Mouse (Mus musculus) hindbrain, embryonic 16.5 days (tissue): ENCODE measurements around the gene Ryr1. TPM values are rescaled to one million over a fixed set of nuclear protein-coding genes. Genes with fewer than 3 reads are reported as not detected.
"Not testable (repeated sequence)": the region's sequence is repeated elsewhere in the genome, so short reads cannot be mapped to it uniquely, and the experiment has no call there.

Experiments
- ATAC-seq: fragments of 200-750 bp; cut with Nextera tagmentation; 2 replicates; pipeline ENCODE4 v1.8.0; 2017; ENCODE audit warnings: moderate TSS enrichment, moderate library complexity
- H3K27ac ChIP-seq: fragments of 300-500 bp; sonication (generic); 2 replicates; pipeline ENCODE4 v1.5.1; 2014; ENCODE audit warnings: low read depth, mild to moderate bottlenecking, control low read depth, low read length, moderate library complexity
- H3K27me3 ChIP-seq: fragments of 300-500 bp; sonication (generic); replicated peaks from 2 replicates; pipeline ENCODE4 v1.6.1; 2014; ENCODE audit warnings: low read length; ENCODE audit not compliant: control insufficient read depth, insufficient read depth
- H3K36me3 ChIP-seq: fragments of 300-500 bp; sonication (generic); 2 replicates; pipeline ENCODE4 v1.6.1; 2014; ENCODE audit warnings: mild to moderate bottlenecking, low read length, moderate library complexity, mixed read lengths; ENCODE audit not compliant: control insufficient read depth, insufficient read depth
- H3K4me1 ChIP-seq: fragments of 300-500 bp; sonication (generic); 2 replicates; pipeline ENCODE4 v1.6.1; 2014; ENCODE audit warnings: low read depth, low read length; ENCODE audit not compliant: control insufficient read depth, insufficient read depth
- H3K4me2 ChIP-seq: fragments of 300-500 bp; sonication (generic); 2 replicates; pipeline ENCODE4 v1.6.1; 2014; ENCODE audit warnings: mild to moderate bottlenecking, low read length, control low read depth, moderate library complexity
- H3K4me3 ChIP-seq: fragments of 300-500 bp; sonication (generic); 2 replicates; pipeline ENCODE4 v1.5.1; 2014; ENCODE audit warnings: mild to moderate bottlenecking, low read length, control low read depth, moderate library complexity
- H3K9ac ChIP-seq: fragments of 300-500 bp; sonication (generic); 2 replicates; pipeline ENCODE4 v1.6.1; 2014; ENCODE audit warnings: low read depth, mild to moderate bottlenecking, control low read depth, low read length, moderate library complexity
- H3K9me3 ChIP-seq: fragments of 300-500 bp; sonication (generic); 2 replicates; pipeline ENCODE4 v1.6.1; 2014; ENCODE audit warnings: mild to moderate bottlenecking, low read length, moderate library complexity; ENCODE audit not compliant: control insufficient read depth
- WGBS: fragments of 180-500 bp; shearing (Covaris S2); extraction: QIAGEN DNeasy Blood & Tissue Kit; methylation state at CpG from one replicate; pipeline ENCODE4 v1.1.7; 2014; 5-methylcytosine and 5-hydroxymethylcytosine counted together
- polyA plus RNA-seq: library from polyadenylated mRNA; unstranded; fragments of >200 nt; fragmentation: Nextera tagmentation; extraction: Ambion mirVana; gene quantifications from 2 replicates; pipeline ENCODE4 v1.2.1, GENCODE M21; 2015

Gene Ryr1
- polyA plus RNA-seq, 1 experiment from 2014 or later: 9.2 TPM

DNA sequence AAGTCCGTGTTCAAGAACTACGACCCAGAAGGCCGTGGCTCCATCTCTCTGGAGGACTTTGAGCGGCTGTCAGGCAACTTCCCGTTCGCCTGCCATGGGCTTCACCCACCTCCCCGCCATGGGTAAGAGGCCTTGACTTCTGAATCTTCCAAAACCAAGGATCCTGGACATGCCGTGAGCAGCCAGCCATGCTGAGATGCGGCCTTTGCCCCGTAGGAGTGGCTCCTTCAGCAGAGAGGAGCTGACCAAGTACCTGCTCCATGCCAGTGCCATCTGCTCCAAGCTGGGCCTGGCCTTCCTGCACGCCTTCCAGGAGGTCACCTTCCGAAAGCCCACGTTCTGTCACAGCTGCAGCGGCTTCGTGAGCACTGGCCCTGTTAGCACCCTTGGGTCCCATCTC, 23.8 kb upstream of the Ryr1 start:
- Histone ChIP-seq H3K27ac (no peak overlapping the region), H3K27me3 (no peaks in the 10 kb centered on the region), H3K9me3 (no peaks in the 10 kb centered on the region), H3K9ac (no peak overlapping the region), H3K4me1 (no peaks in the 10 kb centered on the region), H3K4me3 (no peak overlapping the region), H3K4me2 (no peak overlapping the region), H3K36me3 (no peaks in the 10 kb centered on the region)
- WGBS: 91% methylated on average over 14 of the region's 15 CpGs
- no peak for ATAC-seq

GRCm38 (mm10) chr7:29146625-29147367, 21.8 kb upstream of the Ryr1 start:
- no peak for ATAC-seq
- Histone ChIP-seq H3K9ac (no peak overlapping the region), H3K4me1 (no peaks in the 10 kb centered on the region), H3K9me3 (no peaks in the 10 kb centered on the region), H3K36me3 (no peaks in the 10 kb centered on the region), H3K4me2 (no peak overlapping the region), H3K4me3 (no peak overlapping the region), H3K27me3 (no peaks in the 10 kb centered on the region), H3K27ac (no peak overlapping the region)
- WGBS: 85% methylated on average over 7 of the region's 7 CpGs

DNA sequence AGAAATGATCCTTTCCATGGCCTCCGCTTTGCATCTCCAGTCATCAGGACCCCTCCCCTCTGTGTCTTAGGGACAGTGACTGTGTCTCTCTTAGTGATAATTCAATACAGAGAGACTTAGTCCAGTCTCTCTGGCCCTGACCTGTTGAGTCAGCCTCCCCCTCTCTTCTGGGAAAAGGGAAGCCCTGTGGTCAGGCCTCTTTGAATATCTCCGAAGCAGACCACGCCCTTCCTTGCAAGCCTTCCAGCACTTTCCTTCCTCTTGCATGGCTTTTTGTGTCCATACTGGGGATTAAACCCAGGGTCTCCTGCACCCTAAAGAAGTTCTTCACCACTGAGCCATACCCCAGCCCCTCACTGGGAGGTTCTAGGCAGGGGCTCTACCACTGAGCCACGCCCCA, 19.0 kb upstream of the Ryr1 start:
- Histone ChIP-seq H3K4me3 (no peak overlapping the region), H3K27ac (no peak overlapping the region), H3K4me2 (no peak overlapping the region), H3K4me1 (no peaks in the 10 kb centered on the region), H3K36me3 (no peaks in the 10 kb centered on the region), H3K9ac (no peak overlapping the region), H3K27me3 (no peaks in the 10 kb centered on the region), H3K9me3 (no peaks in the 10 kb centered on the region)
- 96% methylated on average over 3 of the region's 4 CpGs for WGBS
- no peak for ATAC-seq

- H3K36me3 ChIP-seq: no peaks in the 10 kb centered on the region
- H3K9ac ChIP-seq: no peak overlapping the region
- H3K4me2 ChIP-seq: no peak overlapping the region
- H3K4me1 ChIP-seq: no peaks in the 10 kb centered on the region
- no peak overlapping the region for H3K27ac ChIP-seq
- WGBS: 85% methylated on average over 8 of the region's 8 CpGs
- peaks cover 2% of the 10 kb centered on the region for H3K27me3 ChIP-seq
- no peaks in the 10 kb centered on the region for H3K9me3 ChIP-seq
- ATAC-seq: no peak
- no peak overlapping the region for H3K4me3 ChIP-seq
Observed at GRCm38 (mm10) chr7:29141416-29141815, 16.4 kb upstream of the Ryr1 start.

GRCm38 (mm10) chr7:29139237-29139636, 14.3 kb upstream of the Ryr1 start:
- not testable (repeated sequence) for H3K4me2 ChIP-seq, H3K27ac ChIP-seq, H3K4me1 ChIP-seq, H3K4me3 ChIP-seq, H3K36me3 ChIP-seq, ATAC-seq, H3K9ac ChIP-seq, H3K27me3 ChIP-seq, H3K9me3 ChIP-seq
- WGBS: 94% methylated on average over 3 of the region's 4 CpGs

DNA sequence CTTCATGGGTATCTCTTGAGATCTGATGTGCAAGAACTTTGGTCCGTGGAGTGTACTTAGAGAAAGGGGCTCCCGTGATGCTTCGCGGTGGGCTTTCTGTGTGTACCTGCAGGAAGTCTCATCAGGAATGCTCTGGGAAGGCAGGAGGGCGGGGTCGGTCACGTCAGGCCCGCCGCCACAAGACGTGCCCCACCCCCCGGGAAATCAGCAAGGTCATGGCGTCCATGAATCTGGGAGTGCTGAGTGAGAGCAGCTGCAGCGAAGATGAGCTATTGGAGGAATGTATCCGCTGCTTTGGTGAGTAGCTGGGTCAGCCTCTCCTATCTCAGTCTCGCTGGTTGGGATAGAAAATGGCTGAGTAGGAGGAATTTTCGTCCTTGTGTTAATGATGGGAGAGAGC, 12.4 kb upstream of the Ryr1 start:
- WGBS: 43% methylated on average over 16 of the region's 16 CpGs
- Histone ChIP-seq H3K9me3 (no peaks in the 10 kb centered on the region), H3K4me2 (no peak overlapping the region), H3K27me3 (peaks cover 2% of the 10 kb centered on the region), H3K4me1 (no peaks in the 10 kb centered on the region; the same call in 1 of the 2 replicates), H3K9ac (no peak overlapping the region), H3K4me3 (no peak overlapping the region), H3K27ac (no peak overlapping the region), H3K36me3 (no peaks in the 10 kb centered on the region)
- ATAC-seq: no peak

GRCm38 (mm10) chr7:29134693-29135386, 9.9 kb upstream of the Ryr1 start, which contains the start of gene Rasgrp4:
Gene Rasgrp4, plus strand, starts transcription at chr7:29134851.
- no peaks in the 10 kb centered on the region; the same call in 1 of the 2 replicates for H3K4me1 ChIP-seq
- 2% methylated on average over 10 of the region's 20 CpGs for WGBS
- no peaks in the 10 kb centered on the region for H3K9me3 ChIP-seq
- peak within 1 kb of the TSS; percentile 9; the same call in 1 of the 2 replicates for H3K9ac ChIP-seq
- H3K4me2 ChIP-seq: peak within 1 kb of the TSS; percentile 60
- H3K4me3 ChIP-seq: peak within 1 kb of the TSS; percentile 30
- peak; percentile 71 for ATAC-seq
- no peaks in the 10 kb centered on the region for H3K36me3 ChIP-seq
- peaks cover 2% of the 10 kb centered on the region for H3K27me3 ChIP-seq
- no peak within 1 kb of the TSS for H3K27ac ChIP-seq

GRCm38 (mm10) chr7:29134230-29134629, 9.3 kb upstream of the Ryr1 start:
- no peak for ATAC-seq
- H3K27me3 ChIP-seq: peaks cover 2% of the 10 kb centered on the region
- H3K4me1 ChIP-seq: no peaks in the 10 kb centered on the region; the same call in 1 of the 2 replicates
- H3K4me3 ChIP-seq: peak overlapping the region; percentile 30
- peak overlapping the region; percentile 60 for H3K4me2 ChIP-seq
- WGBS: 5% methylated on average over 4 of the region's 4 CpGs
- H3K27ac ChIP-seq: no peak overlapping the region
- H3K9me3 ChIP-seq: no peaks in the 10 kb centered on the region
- no peak overlapping the region for H3K9ac ChIP-seq
- no peaks in the 10 kb centered on the region for H3K36me3 ChIP-seq

DNA sequence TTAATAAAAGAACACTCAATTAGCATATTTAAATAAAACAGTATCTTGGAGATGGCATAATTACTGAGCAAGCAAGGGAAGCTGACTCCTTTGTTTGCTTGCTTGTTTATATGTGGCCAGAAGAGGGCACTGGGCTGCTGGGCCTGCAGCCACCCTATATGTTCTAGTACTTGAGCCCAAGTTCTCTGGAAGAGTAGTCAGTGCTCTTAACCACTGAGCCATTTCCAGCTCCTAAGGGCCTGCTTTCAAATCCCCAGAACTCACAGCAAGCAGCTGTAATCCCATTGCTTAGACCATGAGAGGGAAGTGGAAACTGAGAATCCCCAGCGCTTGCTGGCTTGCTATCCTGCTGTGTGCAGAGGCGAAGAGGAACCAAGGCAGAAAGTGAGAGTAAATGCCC, 3.7 kb upstream of the Ryr1 start:
- Histone ChIP-seq H3K27me3 (peaks cover 3% of the 10 kb centered on the region), H3K4me3 (no peak overlapping the region), H3K9ac (no peak overlapping the region), H3K27ac (no peak overlapping the region), H3K4me2 (no peak overlapping the region), H3K4me1 (peaks cover 7% of the 10 kb centered on the region), H3K36me3 (no peaks in the 10 kb centered on the region), H3K9me3 (no peaks in the 10 kb centered on the region)
- no peak for ATAC-seq
- WGBS: 60% methylated on average over 2 of the region's 2 CpGs
